In the genomic region with DNA sequence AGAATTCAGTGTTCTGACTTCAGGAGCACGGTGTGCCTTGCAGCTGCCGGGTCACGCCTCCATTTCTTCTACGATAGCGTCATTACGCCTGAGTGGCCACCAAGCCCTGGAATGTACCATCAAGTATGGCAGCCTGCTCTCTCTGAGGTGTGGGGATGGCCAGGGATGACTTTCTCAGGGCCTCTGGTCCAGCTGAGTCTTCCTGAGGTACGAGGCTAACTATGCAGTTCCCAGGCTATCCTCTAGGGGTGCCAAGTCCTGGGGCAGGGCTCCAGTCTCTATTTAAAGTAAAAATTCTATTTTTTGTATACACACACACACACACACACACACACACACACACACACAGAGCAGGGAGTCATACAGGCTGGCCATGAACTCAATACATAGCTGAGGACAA, we compare ENCODE assay signal across 11 mouse cellular contexts. TPM values are rescaled to one million over a fixed set of nuclear protein-coding genes. Genes with fewer than 3 reads are reported as not detected.
DNase-seq lines count a peak whose midpoint lies in the region; ATAC-seq and TF ChIP-seq lines count a peak whose summit lies in the region.
"Had no signal": no experiment of that assay in that cellular context is flagged by ENCODE, and none has a peak within 500 bp of the region (broad histone marks: within the 10 kb centered on the region; RNA-seq: fewer than 3 reads in every experiment).

No protein-coding gene starts in this region.

- no peak overlapping the region for H3K4me3 ChIP-seq in gastrocnemius, adult 2 months
- H3K4me3 ChIP-seq: erythroblast, embryonic 14.5 days; limb, embryonic 13.5 days had no signal

- intact Hi-C loops in gastrocnemius, adult 2 months (cut with DNase I), result no loop called here
- intact Hi-C loops in gastrocnemius, postnatal 14 days (cut with DNase I; ENCODE audit: low total_unique reads), result no loop called here

- ATAC-seq in monocyte, adult 5-6 weeks (replicated peaks; ENCODE audit: insufficient number of reproducible peaks, low FRiP score, low TSS enrichment, poor library complexity, severe bottlenecking), result 0 out of 2 replicates have a peak, but pooled peaks have one; percentile 23

- H3K27ac ChIP-seq in gastrocnemius, adult 2 months, result no peak overlapping the region
- H3K27ac ChIP-seq: limb, embryonic 13.5 days had no signal

- peak; percentile 41 for TF ChIP-seq CTCF in gastrocnemius, adult 2 months (IDR thresholded peaks at IDR 0.05)
- peak; percentile 60; the same call in 1 of the 2 replicates for TF ChIP-seq CTCF in brain, embryonic 14.5 days (IDR thresholded peaks at IDR 0.05; ENCODE audit: borderline replicate concordance, extremely low read depth, insufficient read depth, insufficient read length)

- no peak for DNase-seq in gastrocnemius, adult 2 months
- no peak for DNase-seq in gastrocnemius, postnatal 14 days
- DNase-seq in lung, postnatal 10 days, result peak; percentile 42
- DNase-seq in lung, postnatal 36 days, result no peak
- DNase-seq in brain, embryonic 14.5 days (ENCODE audit: low read depth), result no peak
- DNase-seq in right cerebral cortex, adult 2 months (ENCODE audit: low spot score in 2 of 2), result no peak
- DNase-seq in cerebellum, adult 18-20 months, result no peak
- DNase-seq: thymus, postnatal 36 days had no signal

- no peak for TF ChIP-seq POLR2A in brain, embryonic 14.5 days (IDR thresholded peaks at IDR 0.05; ENCODE audit: borderline replicate concordance, extremely low read depth, insufficient read depth, insufficient read length, poor library complexity, severe bottlenecking)

RNA-seq across cellular contexts. Expression of a gene that starts 12.4 kb away (rescaled TPM):
- 10 to 100 TPM; 68.3 to 69.6 TPM for total RNA-seq in gastrocnemius, adult 2 months (2021)
- total RNA-seq in gastrocnemius, postnatal 14 days (2021), result 10 to 100 TPM; 61.0 to 67.6 TPM
- 118 and 133 TPM in 2 replicates for polyA plus RNA-seq in brain, embryonic 14.5 days (2012; rRNA removed)
- total RNA-seq in monocyte, adult 5-6 weeks (2017), result 1.9 to 4.4 TPM (median 2.5 TPM) in 3 replicates

RNA-seq across cellular contexts. Expression of a gene that starts 20.1 kb away (rescaled TPM):
- total RNA-seq in gastrocnemius, adult 2 months (2021), result 1 to 10 TPM; 1.2 to 1.4 TPM
- total RNA-seq in gastrocnemius, postnatal 14 days (2021), result 1 to 10 TPM; 1.8 to 2.3 TPM
- 30.7 and 35.6 TPM in 2 replicates for polyA plus RNA-seq in brain, embryonic 14.5 days (2012; rRNA removed)
- 5.8 to 12.5 TPM (median 10.7 TPM) in 3 replicates for total RNA-seq in monocyte, adult 5-6 weeks (2017)

Comparison
In these comparisons a context has a peak if more than half of its experiments do, and no peak if none do; other contexts are left out.
1. RNA of a gene that starts 12.4 kb away (total RNA-seq): 68.3 to 69.6 TPM in gastrocnemius, adult 2 months and 61.0 to 67.6 TPM in gastrocnemius, postnatal 14 days; 1.9 to 4.4 TPM in monocyte, adult 5-6 weeks; every median in the first group is over 10 times any median in the second.